In genomic region chr19:55564104-55564938, GRCm38 (mm10) we compare ENCODE assay signal across 21 mouse cellular contexts.
DNase-seq lines count a peak whose midpoint lies in the region; ATAC-seq and TF ChIP-seq lines count a peak whose summit lies in the region.
"Had no signal": no experiment of that assay in that cellular context is flagged by ENCODE, and none has a peak within 500 bp of the region (broad histone marks: within the 10 kb centered on the region; RNA-seq: fewer than 3 reads in every experiment).

No protein-coding gene starts in this region.

- H3K9ac ChIP-seq in heart, embryonic 12.5 days, result no peak overlapping the region
- H3K9ac ChIP-seq in limb, embryonic 12.5 days (replicated peaks), result no peak overlapping the region
- H3K9ac ChIP-seq: forebrain, embryonic 15.5 days; hindbrain, embryonic 15.5 days; kidney, embryonic 15.5 days; stomach, embryonic 15.5 days had no signal

- ATAC-seq in heart, embryonic 12.5 days (ENCODE audit: insufficient number of reproducible peaks, low FRiP score), result no peak
- ATAC-seq in limb, embryonic 12.5 days (ENCODE audit: insufficient number of reproducible peaks, insufficient read depth, low FRiP score, low TSS enrichment, low read depth), result no peak
- peak; percentile 55 for ATAC-seq in megakaryocyte progenitor cell, adult 5-6 weeks (replicated peaks; ENCODE audit: poor library complexity)
- ATAC-seq: forebrain, embryonic 15.5 days; intestine, embryonic 16.5 days; midbrain, embryonic 16.5 days had no signal

- 0 out of 2 replicates have a peak, but pooled peaks cover 2% of the 10 kb centered on the region for H3K27me3 ChIP-seq in heart, embryonic 12.5 days (replicated peaks)
- no peaks in the 10 kb centered on the region; the same call in 1 of the 2 replicates for H3K27me3 ChIP-seq in limb, embryonic 12.5 days
- no peaks in the 10 kb centered on the region for H3K27me3 ChIP-seq in thymus, adult 2 months (ENCODE audit: control insufficient read depth, insufficient read depth, low read length)
- H3K27me3 ChIP-seq: forebrain, embryonic 15.5 days; kidney, embryonic 15.5 days; stomach, embryonic 15.5 days had no signal

- no peak for TF ChIP-seq POLR2A in thymus, adult 2 months (IDR thresholded peaks at IDR 0.05; ENCODE audit: control insufficient read depth, extremely low read depth, insufficient read depth, low read length, poor library complexity)

- no peaks in the 10 kb centered on the region for H3K9me3 ChIP-seq in heart, embryonic 12.5 days (replicated peaks)
- H3K9me3 ChIP-seq in limb, embryonic 12.5 days, result no peaks in the 10 kb centered on the region
- H3K9me3 ChIP-seq: forebrain, embryonic 15.5 days; hindbrain, embryonic 15.5 days; kidney, embryonic 15.5 days; stomach, embryonic 15.5 days had no signal

- no peak for DNase-seq in heart, adult 8-10 months (ENCODE audit: low spot score)
- peak; percentile 84 for DNase-seq in MEL-GATA-1-ER (ENCODE audit: extremely low read depth, low read depth)
- DNase-seq in left cerebral cortex, postnatal 25 days (ENCODE audit: low spot score in 2 of 2), result no peak
- DNase-seq in thymus, adult 2 months, result no peak
- DNase-seq: adrenal gland, adult 2 months; B cell, adult 2 months; cerebellum, adult 9-10 months; gastrocnemius, postnatal 36 days; left cerebral cortex, postnatal 4 days; lung, adult 2 months; thymus, adult 18-20 months had no signal

- peaks cover 74% of the 10 kb centered on the region for H3K4me1 ChIP-seq in heart, embryonic 12.5 days (replicated peaks)
- H3K4me1 ChIP-seq in limb, embryonic 12.5 days (replicated peaks), result peaks cover 55% of the 10 kb centered on the region
- H3K4me1 ChIP-seq in thymus, adult 2 months (replicated peaks; ENCODE audit: control insufficient read depth, insufficient read depth, low read length), result no peaks in the 10 kb centered on the region
- H3K4me1 ChIP-seq: forebrain, embryonic 15.5 days had no signal

- no peak overlapping the region for H3K4me3 ChIP-seq in heart, embryonic 12.5 days
- no peak overlapping the region for H3K4me3 ChIP-seq in limb, embryonic 12.5 days (replicated peaks)
- no peak overlapping the region for H3K4me3 ChIP-seq in thymus, adult 2 months (ENCODE audit: control insufficient read depth, insufficient read depth, low read length)
- H3K4me3 ChIP-seq: forebrain, embryonic 15.5 days; hindbrain, embryonic 15.5 days; kidney, embryonic 15.5 days; layer of hippocampus, adult 2 months; stomach, embryonic 15.5 days had no signal

- H3K36me3 ChIP-seq in heart, embryonic 12.5 days, result no peaks in the 10 kb centered on the region
- no peaks in the 10 kb centered on the region for H3K36me3 ChIP-seq in limb, embryonic 12.5 days
- no peaks in the 10 kb centered on the region for H3K36me3 ChIP-seq in thymus, adult 2 months (ENCODE audit: control insufficient read depth, insufficient read depth, low read length)
- H3K36me3 ChIP-seq: forebrain, embryonic 15.5 days; hindbrain, embryonic 15.5 days; kidney, embryonic 15.5 days; stomach, embryonic 15.5 days had no signal

- WGBS in heart, embryonic 12.5 days, result 82% methylated on average over 13 of the region's 13 CpGs
- WGBS in limb, embryonic 12.5 days, result 85% methylated on average over 13 of the region's 13 CpGs
- 96% methylated on average over 13 of the region's 13 CpGs for WGBS in thymus, adult 2 months

- no peak overlapping the region for H3K4me2 ChIP-seq in heart, embryonic 12.5 days
- H3K4me2 ChIP-seq in limb, embryonic 12.5 days, result no peak overlapping the region
- H3K4me2 ChIP-seq: forebrain, embryonic 15.5 days; hindbrain, embryonic 15.5 days; kidney, embryonic 15.5 days; stomach, embryonic 15.5 days had no signal

- H3K27ac ChIP-seq in heart, embryonic 12.5 days (ENCODE audit: poor library complexity, severe bottlenecking), result 0 out of 2 replicates have a peak overlapping the region, but pooled peaks have one; percentile 80
- H3K27ac ChIP-seq in limb, embryonic 12.5 days, result peak overlapping the region; percentile 5; the same call in 1 of the 2 replicates
- no peak overlapping the region for H3K27ac ChIP-seq in thymus, adult 2 months (ENCODE audit: control insufficient read depth, insufficient read depth, low read length)
- H3K27ac ChIP-seq: forebrain, embryonic 15.5 days; hindbrain, embryonic 15.5 days; kidney, embryonic 15.5 days; layer of hippocampus, adult 2 months; stomach, embryonic 15.5 days had no signal

- intact Hi-C loops in left cerebral cortex, postnatal 25 days (cut with DNase I), result no loop called here

- no peak for TF ChIP-seq CTCF in thymus, adult 2 months (IDR thresholded peaks at IDR 0.05; ENCODE audit: borderline replicate concordance, control insufficient read depth, extremely low read depth, insufficient read depth, low read length, poor library complexity)
